ENCODE assay signal across 18 mouse cellular contexts in genomic region chr4:53245553-53245952, GRCm38 (mm10).
DNase-seq lines count a peak whose midpoint lies in the region; ATAC-seq and TF ChIP-seq lines count a peak whose summit lies in the region.
"Had no signal": no experiment of that assay in that cellular context is flagged by ENCODE, and none has a peak within 500 bp of the region (broad histone marks: within the 10 kb centered on the region; RNA-seq: fewer than 3 reads in every experiment).

No protein-coding gene starts in this region.

- WGBS in heart, embryonic 13.5 days = 68% methylated on average over 4 of the region's 4 CpGs
- 65% methylated on average over 4 of the region's 4 CpGs for whole genome bisulfite sequencing in heart, embryonic 12.5 days
- 78% methylated on average over 4 of the region's 4 CpGs for WGBS in liver, embryonic 12.5 days (ENCODE audit: insufficient replicate concordance)
- WGBS in forebrain, embryonic 12.5 days = 96% methylated on average over 4 of the region's 4 CpGs

- H3K36me3 ChIP-seq in heart, embryonic 13.5 days = no peaks in the 10 kb centered on the region
- no peaks in the 10 kb centered on the region for H3K36me3 ChIP-seq in heart, embryonic 12.5 days
- peaks cover 1% of the 10 kb centered on the region; the same call in 1 of the 2 replicates for H3K36me3 ChIP-seq in testis, adult 2 months (ENCODE audit: control insufficient read depth, insufficient read depth, low read length)
- no peaks in the 10 kb centered on the region for H3K36me3 ChIP-seq in liver, embryonic 12.5 days
- H3K36me3 ChIP-seq in forebrain, embryonic 12.5 days (replicated peaks) = no peaks in the 10 kb centered on the region
- H3K36me3 ChIP-seq: forebrain, embryonic 10.5 days; limb, embryonic 13.5 days; neural tube, embryonic 13.5 days had no signal

- no peak for ATAC-seq in heart, embryonic 13.5 days (ENCODE audit: extremely low read depth, insufficient number of reproducible peaks, low FRiP score, low TSS enrichment)
- no peak for ATAC-seq in heart, embryonic 12.5 days (ENCODE audit: insufficient number of reproducible peaks, low FRiP score)
- ATAC-seq in liver, embryonic 12.5 days = no peak
- ATAC-seq in forebrain, embryonic 12.5 days (ENCODE audit: low FRiP score) = no peak
- ATAC-seq: intestine, embryonic 16.5 days had no signal

- H3K9ac ChIP-seq in heart, embryonic 13.5 days = no peak overlapping the region
- H3K9ac ChIP-seq in heart, embryonic 12.5 days = no peak overlapping the region
- H3K9ac ChIP-seq in liver, embryonic 12.5 days = no peak overlapping the region
- no peak overlapping the region for H3K9ac ChIP-seq in forebrain, embryonic 12.5 days
- H3K9ac ChIP-seq: hindbrain, embryonic 14.5 days; limb, embryonic 13.5 days; neural tube, embryonic 13.5 days had no signal

- H3K4me1 ChIP-seq in heart, embryonic 13.5 days = peaks cover 10% of the 10 kb centered on the region
- H3K4me1 ChIP-seq in heart, embryonic 12.5 days (replicated peaks) = 0 out of 2 replicates have a peak, but pooled peaks cover 4% of the 10 kb centered on the region
- peaks cover 6% of the 10 kb centered on the region for H3K4me1 ChIP-seq in testis, adult 2 months (ENCODE audit: control insufficient read depth, insufficient read depth, low read length)
- peaks cover 18% of the 10 kb centered on the region for H3K4me1 ChIP-seq in liver, embryonic 12.5 days
- H3K4me1 ChIP-seq in forebrain, embryonic 12.5 days = no peaks in the 10 kb centered on the region
- H3K4me1 ChIP-seq: forebrain, embryonic 10.5 days; neural tube, embryonic 13.5 days had no signal

- no peak for TF ChIP-seq POLR2A in testis, adult 2 months (IDR thresholded peaks at IDR 0.05; ENCODE audit: control insufficient read depth, low read depth, low read length)

- no peaks in the 10 kb centered on the region for H3K27me3 ChIP-seq in heart, embryonic 13.5 days (replicated peaks)
- no peaks in the 10 kb centered on the region for H3K27me3 ChIP-seq in heart, embryonic 12.5 days (replicated peaks)
- H3K27me3 ChIP-seq in testis, adult 2 months (ENCODE audit: control insufficient read depth, insufficient read depth, low read length) = no peaks in the 10 kb centered on the region
- no peaks in the 10 kb centered on the region for H3K27me3 ChIP-seq in liver, embryonic 12.5 days (replicated peaks)
- no peaks in the 10 kb centered on the region for H3K27me3 ChIP-seq in forebrain, embryonic 12.5 days
- H3K27me3 ChIP-seq: limb, embryonic 13.5 days; neural tube, embryonic 13.5 days had no signal

- H3K9me3 ChIP-seq in heart, embryonic 13.5 days = no peaks in the 10 kb centered on the region
- H3K9me3 ChIP-seq in heart, embryonic 12.5 days (replicated peaks) = 0 out of 2 replicates have a peak, but pooled peaks cover 3% of the 10 kb centered on the region
- H3K9me3 ChIP-seq in liver, embryonic 12.5 days (replicated peaks) = no peaks in the 10 kb centered on the region
- H3K9me3 ChIP-seq in forebrain, embryonic 12.5 days = no peaks in the 10 kb centered on the region
- H3K9me3 ChIP-seq: forebrain, embryonic 10.5 days; limb, embryonic 13.5 days; neural tube, embryonic 13.5 days had no signal

- DNase-seq in testis, postnatal 10 days (ENCODE audit: low spot score) = no peak
- no peak for DNase-seq in layer of hippocampus, postnatal 25 days (ENCODE audit: extremely low spot score in 1 of 2, low spot score in 1 of 2)
- DNase-seq in frontal cortex, postnatal 36 days (ENCODE audit: low spot score in 2 of 2) = no peak
- DNase-seq: adrenal gland, postnatal 36 days; cerebellum, postnatal 14 days; gastrocnemius, postnatal 10 days; retina, postnatal 1 day had no signal

- H3K4me2 ChIP-seq in heart, embryonic 13.5 days = no peak overlapping the region
- H3K4me2 ChIP-seq in heart, embryonic 12.5 days = no peak overlapping the region
- H3K4me2 ChIP-seq in liver, embryonic 12.5 days = peak overlapping the region; percentile 17
- no peak overlapping the region for H3K4me2 ChIP-seq in forebrain, embryonic 12.5 days
- H3K4me2 ChIP-seq: hindbrain, embryonic 14.5 days; limb, embryonic 13.5 days; midbrain, embryonic 11.5 days; neural tube, embryonic 13.5 days had no signal

- TF ChIP-seq CTCF in testis, adult 2 months (IDR thresholded peaks at IDR 0.05; ENCODE audit: control insufficient read depth, insufficient read depth, insufficient replicate concordance, low read depth, low read length) = no peak

- 0 out of 2 replicates have a peak overlapping the region, but pooled peaks have one; percentile 24 for H3K27ac ChIP-seq in heart, embryonic 13.5 days (replicated peaks)
- H3K27ac ChIP-seq in heart, embryonic 12.5 days (ENCODE audit: poor library complexity, severe bottlenecking) = no peak overlapping the region
- H3K27ac ChIP-seq in testis, adult 2 months (ENCODE audit: control insufficient read depth, insufficient read depth, low read depth, low read length) = peak overlapping the region; percentile 82
- H3K27ac ChIP-seq in liver, embryonic 12.5 days = peak overlapping the region; percentile 38; the same call in 1 of the 2 replicates
- H3K27ac ChIP-seq in forebrain, embryonic 12.5 days = no peak overlapping the region
- H3K27ac ChIP-seq: forebrain, embryonic 10.5 days; hindbrain, embryonic 14.5 days; limb, embryonic 13.5 days; neural tube, embryonic 13.5 days had no signal

- no peak overlapping the region for H3K4me3 ChIP-seq in heart, embryonic 13.5 days
- no peak overlapping the region for H3K4me3 ChIP-seq in heart, embryonic 12.5 days
- H3K4me3 ChIP-seq in testis, adult 2 months (ENCODE audit: control insufficient read depth, low read depth, low read length) = peak overlapping the region; percentile 64; the same call in 1 of the 2 replicates
- H3K4me3 ChIP-seq in liver, embryonic 12.5 days = no peak overlapping the region
- no peak overlapping the region for H3K4me3 ChIP-seq in forebrain, embryonic 12.5 days (replicated peaks)
- H3K4me3 ChIP-seq: forebrain, embryonic 10.5 days; limb, embryonic 13.5 days; neural tube, embryonic 13.5 days had no signal

Comparison
In these comparisons a context has a peak if more than half of its experiments do, and no peak if none do; other contexts are left out.
1. H3K27ac ChIP-seq: peak in heart, embryonic 13.5 days (single experiment), testis, adult 2 months (single experiment) and liver, embryonic 12.5 days (single experiment); none in heart, embryonic 12.5 days (single experiment) and forebrain, embryonic 12.5 days (single experiment).